Mouse (Mus musculus) ES-E14 (cell line): Measurements from ENCODE around the gene Trim21.

Experiments
- CHD2 ChIP-seq: IDR thresholded peaks from 2 replicates; pipeline ENCODE4 v1.6.1; 2014; ENCODE audit warnings: mild to moderate bottlenecking, low read depth, low read length, inconsistent platforms
- HCFC1 ChIP-seq: IDR thresholded peaks from 2 replicates; pipeline ENCODE4 v1.6.1; 2012; ENCODE audit warnings: low read length, inconsistent platforms, borderline replicate concordance; ENCODE audit not compliant: insufficient read depth
- ZC3H11A ChIP-seq: IDR thresholded peaks from 2 replicates; pipeline ENCODE4 v1.6.1; 2012; ENCODE audit warnings: low read depth, mild to moderate bottlenecking, inconsistent platforms, low read length, borderline replicate concordance
- ZNF384 ChIP-seq: IDR thresholded peaks from 2 replicates; pipeline ENCODE4 v1.6.1; 2012; ENCODE audit warnings: low read depth, low read length, inconsistent platforms

GRCm38 (mm10) chr7:102566219-102566618 lies 933 bp upstream of the Trim21 start:
- no peak for TF ChIP-seq ZNF384
- no peak for TF ChIP-seq ZC3H11A
- no peak for TF ChIP-seq HCFC1
- TF ChIP-seq CHD2, result no peak
